Mouse (Mus musculus) urinary bladder, adult 2 months (tissue): ENCODE results near the gene Samd1. TPM values are rescaled to one million over a fixed set of nuclear protein-coding genes. Genes with fewer than 3 reads are reported as not detected.

Experiments
- DNase-seq: peaks from one replicate; pipeline ENCODE4 v3.0.0; 2022; ENCODE audit warnings: low spot score
- polyA plus RNA-seq: library from polyadenylated mRNA; depleted of rRNA; stranded (reverse); fragments of >200 nt; gene quantifications from 2 replicates; pipeline ENCODE4 v1.2.3, GENCODE M21; 2012

Gene Samd1
- polyA plus RNA-seq, 1 experiment: 36.0 TPM

DNA sequence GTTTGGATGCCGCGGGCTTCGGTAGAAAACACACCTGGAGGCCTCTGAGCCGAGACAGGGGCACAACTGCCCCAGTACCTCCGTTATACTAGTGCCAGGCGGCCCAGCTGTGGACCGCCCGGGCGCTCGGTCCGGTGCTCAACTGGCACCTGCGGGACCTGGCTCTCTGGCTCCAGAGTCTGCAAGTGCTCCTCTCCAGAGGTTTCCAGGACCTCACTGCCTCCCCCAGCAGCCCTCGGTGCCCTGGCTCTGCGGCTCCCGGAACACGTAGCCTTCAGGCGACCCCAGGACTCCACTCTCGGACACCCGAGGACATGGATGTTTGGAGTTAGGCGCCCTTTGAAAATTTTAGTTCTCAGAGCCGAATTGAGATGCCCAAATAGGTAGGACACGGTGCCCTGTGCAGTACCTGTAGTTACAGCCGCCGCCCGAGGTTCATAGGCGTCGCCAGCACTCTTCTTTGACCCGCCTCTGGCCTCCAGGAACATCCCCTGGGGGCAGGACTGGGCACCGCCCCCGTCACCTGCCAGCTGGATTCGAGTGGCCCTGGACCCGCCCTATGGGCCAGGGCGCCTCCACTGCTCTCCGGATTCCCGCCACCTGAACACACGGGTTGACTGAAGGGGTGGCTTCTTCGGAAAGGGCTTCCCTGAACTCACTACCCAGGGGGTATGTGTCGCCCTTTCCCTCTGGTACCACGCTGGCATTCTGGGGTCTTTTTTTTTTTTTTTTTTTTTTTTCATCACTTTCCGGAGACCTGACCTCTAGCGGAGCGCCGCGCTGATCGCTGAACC lies 14.4 kb downstream of the Samd1 start, which contains the start of gene 2210011C24Rik:
2210011C24Rik (minus strand) TSS at position 467 of the 794 bp plus-strand sequence.
- DNase-seq: no peak

DNA sequence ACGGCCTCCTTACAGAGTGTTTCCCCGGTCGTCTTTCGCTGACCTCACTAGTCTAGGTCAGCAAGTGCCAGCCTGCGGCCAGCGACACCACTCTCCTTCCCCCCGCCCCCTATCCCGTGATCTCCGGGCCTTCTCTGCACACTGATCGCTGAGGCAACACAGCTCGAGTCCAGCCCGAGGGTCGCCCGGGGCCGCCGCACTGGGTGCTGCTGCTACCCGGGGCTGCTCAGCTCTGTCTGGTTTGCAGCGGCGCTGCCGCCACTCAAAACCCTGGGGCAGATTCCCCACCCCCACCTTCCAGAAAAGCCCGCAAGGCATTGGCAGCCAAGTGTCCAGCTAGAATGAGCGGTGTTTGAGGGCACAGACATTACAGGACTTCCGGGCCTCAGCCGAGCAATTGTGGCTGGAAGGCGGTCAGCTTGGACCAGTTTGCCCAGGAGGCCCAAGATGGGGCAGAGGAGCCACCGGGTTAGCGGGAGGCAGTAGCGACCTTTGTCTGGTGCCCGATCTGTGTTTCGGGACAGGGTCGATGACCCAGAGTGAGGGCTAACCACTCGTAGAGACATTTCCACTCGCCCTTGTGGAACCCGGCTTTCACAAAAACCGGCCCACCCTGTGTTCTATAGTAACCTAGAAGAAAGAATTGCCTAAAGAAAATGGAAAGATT lies 15.2 kb downstream of the Samd1 start:
- DNase-seq: no peak

DNA sequence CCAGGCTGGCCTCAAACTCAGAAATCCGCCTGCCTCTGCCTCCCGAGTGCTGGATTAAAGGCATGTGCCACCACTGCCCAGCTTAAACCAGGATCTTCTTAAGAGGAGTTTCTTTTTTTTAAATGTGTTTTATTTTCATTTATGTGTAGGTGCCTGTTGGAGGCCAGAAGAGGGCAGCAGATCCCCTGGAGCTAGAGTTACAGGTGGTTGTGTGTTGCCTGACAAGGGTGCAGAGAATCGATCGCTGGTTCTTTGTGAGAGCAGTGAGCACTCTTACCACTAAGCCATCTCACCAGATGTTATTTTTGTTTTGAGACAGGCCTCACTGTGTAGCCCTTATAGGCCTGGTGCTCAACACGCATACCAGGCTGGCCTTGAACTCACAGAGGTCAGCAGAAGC lies 18.4 kb downstream of the Samd1 start:
- DNase-seq: no peak

DNA sequence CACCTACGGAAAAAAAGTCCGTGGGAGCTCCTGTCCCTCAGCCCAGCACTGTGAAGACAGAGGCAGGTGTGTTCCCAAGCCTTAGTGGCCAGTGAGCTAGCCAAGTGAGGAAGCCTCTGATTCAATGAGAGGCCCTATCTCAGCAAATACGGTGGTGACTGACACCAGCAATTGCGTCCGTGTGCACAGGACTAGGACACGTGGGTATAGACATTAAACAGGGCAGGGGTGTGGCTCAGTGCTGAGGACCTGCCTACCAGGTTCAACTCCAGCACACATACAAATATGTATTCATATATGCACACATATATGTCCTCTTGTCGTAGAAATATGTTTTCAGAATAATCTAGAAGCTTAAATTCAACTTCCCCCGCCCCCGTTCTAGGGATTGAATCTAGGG lies 22.3 kb downstream of the Samd1 start:
- no peak for DNase-seq

DNA sequence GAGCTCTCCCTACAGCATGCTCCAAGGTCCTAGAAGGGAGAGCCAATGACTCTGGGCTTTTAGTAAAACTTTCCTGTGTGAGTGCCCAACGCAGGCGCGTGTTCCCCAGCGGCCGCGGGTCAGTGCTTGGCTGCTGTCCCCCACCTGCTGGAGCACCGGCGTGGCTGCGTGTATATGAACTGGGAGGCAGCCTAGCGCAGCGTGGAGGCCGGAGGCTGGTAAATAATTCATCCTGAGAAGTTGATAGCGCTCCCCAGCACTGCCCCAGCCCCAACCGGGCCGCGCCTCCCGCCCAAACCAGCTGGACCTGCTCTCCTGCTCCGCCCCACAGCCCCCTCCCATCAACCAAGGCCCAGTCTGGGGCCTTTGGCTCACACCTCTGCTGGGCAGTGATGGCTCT lies 23.6 kb downstream of the Samd1 start, which contains the start of gene Palm3:
Palm3 (plus strand) TSS at position 376 of the 400 bp plus-strand sequence.
- DNase-seq: no peak

DNA sequence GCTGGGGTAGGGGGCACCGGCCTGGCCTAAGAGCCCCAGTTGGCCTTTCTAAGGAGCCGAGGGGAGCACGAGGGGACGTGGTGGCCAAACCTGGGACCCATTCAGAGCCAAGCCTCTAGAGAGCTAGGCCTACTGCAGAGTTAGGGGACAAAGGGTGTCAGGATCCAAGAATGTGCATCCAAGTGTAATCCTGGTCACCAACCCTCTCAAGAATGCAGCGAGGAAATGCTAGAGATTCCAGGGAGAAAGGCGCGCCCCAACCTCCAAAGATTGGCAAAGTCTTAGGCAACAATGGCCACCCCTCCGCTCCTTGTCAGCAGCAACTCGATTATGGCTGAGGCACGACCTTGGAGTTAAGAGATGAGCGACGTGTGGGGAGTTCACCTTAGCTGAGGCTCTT lies 24.1 kb downstream of the Samd1 start:
- DNase-seq: no peak

DNA sequence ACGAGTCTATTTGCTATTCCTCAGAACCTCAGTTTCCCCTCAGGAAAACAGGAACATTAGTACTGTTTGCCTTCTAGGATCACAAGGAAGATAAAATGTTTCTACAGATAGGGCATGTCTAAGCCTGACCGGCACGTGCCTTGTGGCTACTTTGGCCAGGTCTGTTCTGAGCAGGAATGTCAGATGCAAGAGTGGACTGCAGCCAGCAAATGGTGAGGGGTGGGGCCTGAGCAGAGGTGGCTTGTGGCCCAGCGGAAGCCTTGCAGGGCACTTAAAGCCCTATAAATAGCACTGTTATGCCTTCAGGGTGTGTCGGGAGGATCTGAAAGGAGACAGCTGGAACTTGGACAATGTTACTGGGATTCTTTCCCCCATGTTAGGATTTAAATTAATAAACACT lies 25.6 kb downstream of the Samd1 start:
- no peak for DNase-seq

DNA sequence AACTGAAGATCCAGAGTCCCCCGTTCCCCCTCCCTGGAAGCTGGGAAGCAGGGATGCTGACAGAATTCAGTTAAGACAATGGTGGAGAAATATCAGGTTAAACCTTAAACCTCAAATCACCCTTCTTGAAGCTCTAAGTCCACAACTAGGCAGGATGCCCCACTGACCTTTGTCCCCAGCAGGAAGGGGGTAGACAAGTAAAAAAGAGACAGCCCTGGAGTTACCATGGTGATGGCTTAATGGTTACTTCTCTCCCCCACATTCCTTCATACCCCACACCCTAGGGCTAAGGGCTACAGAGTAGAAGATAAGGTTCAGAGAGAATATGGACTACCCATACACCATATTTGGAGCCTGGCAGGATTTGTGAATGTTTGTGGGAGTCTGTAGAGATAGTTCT lies 26.2 kb downstream of the Samd1 start:
- no peak for DNase-seq

DNA sequence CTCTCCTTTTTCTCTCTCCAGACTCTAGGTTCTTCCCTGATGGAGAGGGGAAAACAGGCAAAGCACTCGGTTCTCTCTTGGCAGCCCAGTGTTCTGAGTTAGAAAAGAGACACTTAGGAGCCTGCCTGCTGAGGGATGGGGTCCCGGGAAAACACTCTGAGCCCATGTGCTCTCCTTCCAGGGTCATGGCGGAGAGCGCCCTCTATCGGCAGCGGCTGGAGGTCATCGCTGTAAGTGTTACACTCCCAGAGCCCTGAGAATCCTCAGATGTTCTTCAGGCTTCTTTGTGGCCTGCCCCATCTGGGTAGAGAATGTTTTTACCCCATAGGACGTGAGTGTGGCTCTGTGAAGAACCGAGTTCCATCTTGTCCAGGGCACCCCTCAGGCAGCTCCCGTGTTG lies 26.7 kb downstream of the Samd1 start:
- no peak for DNase-seq

DNA sequence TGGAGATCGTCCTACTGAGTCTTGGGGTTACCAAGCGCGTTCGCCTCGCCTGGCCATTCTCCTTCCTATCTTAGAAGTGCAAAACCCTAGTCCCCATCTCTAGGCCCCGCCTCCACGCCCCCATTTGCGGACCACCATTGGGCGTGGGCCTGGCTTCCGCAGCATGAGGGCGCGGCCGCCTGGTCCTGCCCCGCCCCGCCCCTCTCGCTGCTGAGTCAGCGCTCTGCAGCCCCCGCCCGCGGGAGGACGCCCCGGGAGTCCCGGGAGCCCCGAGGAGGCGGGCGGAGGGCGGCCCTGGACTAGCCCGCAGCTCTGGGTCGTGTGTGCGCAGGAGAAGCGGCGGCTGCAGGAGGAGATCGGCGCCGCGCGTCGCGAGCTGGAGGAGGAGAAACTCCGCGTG lies 28.4 kb downstream of the Samd1 start:
- no peak for DNase-seq

DNA sequence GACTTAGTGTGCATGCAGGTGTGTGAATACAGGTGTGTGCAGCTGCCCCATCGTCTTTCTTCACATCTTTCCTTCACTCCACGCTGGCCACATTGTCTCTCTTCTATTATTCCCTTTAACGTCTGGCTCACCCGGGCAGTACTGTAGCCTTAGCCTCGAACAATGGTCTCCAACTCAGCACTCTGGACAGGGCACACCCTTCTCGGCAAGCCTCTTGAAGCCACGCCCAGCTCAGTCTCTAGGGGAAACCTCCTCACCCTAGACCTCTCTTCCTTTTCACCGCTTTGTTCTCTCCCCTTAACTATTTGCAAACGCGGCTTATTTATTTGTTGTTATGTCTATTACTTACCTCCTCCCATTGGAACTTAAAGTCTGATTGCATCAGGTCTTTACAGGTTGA lies 30.0 kb downstream of the Samd1 start:
- DNase-seq: no peak

DNA sequence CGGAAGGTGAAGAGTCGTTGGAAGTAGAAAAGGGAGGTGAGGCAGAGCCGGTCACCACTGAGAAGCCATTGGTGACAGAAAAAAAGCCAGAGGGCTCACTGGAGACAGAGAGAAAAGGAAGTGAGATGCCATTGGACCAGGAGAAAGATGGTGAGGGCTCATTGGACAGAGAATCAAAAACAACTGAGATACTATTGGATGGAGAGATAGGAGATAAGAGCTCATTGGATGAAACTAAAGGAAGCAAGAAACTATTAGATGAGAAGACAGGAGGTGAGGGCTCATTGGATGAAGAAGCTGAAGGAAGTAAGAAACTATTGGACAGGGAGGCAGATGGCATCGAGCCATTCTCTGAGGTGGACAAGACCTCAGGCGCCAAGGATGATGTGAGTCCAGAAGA lies 31.8 kb downstream of the Samd1 start:
- DNase-seq: no peak

DNA sequence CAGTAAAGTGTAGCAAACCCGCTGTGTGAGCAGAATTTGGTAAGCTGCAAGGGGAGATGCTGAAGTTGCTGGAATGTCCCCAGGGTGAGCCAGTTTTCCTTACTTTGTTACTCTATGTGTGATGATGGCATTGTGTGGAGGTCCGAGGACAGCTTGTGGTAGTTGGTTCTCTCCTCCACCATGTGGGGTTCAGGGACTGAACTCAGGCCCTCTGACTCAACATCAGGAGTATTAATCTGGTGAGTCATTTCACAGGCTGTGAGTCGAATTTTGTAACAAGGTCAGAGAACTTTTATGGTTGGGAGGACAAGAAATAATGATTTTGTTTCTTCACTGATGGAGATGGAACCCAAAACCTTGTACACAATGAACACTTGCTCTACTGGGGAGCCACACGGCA lies 35.3 kb downstream of the Samd1 start:
- no peak for DNase-seq

DNA sequence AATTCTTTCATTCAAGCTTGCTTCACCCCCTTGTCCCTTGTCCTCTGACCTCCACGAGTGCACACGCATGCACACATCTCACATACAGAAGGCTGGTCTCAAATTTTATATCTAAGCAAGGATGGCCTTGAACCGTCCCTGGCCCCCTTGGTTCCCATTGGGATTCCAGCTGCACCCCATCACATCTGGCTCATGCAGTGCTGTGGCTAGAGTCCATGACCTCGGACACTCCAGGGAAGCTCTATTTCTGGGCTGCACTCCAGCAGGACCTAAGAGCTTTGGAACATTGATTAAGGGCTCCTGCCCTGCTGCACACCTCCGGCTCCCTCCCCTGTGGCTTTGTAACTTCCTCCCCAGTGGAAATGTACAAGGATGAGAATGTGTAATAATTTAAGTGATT lies 40.5 kb downstream of the Samd1 start:
- DNase-seq: no peak

DNA sequence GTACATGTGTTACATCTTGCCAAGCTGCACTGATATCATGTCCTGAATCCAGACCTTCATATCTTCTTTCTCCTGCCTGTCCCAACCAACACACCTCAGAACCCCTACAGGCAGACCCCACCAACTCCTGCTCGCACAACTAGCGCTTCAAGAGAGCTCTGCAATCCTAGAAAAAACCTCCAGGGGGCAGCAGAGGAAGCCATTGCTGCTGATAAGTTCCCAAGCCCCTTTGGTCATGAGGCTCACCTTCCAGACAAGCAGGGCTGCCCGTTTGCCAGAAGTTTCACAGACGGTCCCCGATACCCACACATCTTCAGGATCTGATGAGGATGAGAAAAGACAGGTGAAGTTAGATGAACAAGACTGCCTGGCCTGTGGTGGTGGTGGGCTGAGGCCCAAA lies 41.6 kb downstream of the Samd1 start:
- DNase-seq: no peak

DNA sequence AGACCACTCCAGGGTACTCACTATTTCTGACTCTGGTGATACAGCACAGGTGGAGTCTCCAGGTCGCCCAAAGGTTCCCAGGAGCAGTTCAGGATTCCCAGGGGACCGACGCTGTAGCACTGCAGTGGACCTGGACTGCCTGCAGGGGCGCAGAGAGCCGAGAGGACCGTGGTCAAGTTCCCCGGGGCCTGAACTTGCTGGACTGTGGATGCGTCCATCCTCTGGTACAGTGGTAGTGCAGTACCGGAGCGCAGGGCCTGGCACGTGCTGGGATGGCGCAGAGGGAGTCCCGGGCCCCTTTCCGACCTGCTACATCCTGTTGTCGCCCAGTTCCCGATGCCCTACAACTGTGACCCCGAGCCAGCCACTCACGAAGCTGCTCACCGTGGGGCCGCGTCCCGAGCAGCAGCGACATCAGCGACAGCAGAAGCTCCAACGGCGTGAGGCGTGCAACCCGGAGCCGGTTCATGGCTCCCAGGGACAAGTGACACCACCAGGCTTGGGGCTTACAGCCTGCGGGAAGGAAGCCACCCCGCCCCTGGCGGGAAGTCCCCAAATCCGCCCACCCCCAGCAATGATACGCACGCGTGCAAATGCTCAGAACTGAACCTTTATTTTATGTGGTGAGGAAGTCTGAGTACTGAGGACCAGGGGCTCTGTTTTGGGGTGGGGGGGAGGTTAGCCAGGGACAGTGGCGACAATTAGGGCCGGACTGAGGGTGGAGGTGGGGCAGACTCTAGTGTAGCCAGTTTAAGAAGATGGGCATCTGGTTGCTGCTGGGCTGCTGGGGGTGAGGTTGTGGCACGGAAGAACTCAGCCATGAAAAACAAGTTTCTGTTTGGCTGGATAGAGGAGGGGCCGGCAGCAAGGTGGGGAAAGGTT lies 44.8 kb downstream of the Samd1 start, which contains the start of gene Il27ra:
Il27ra (minus strand) TSS at position 524 of the 882 bp plus-strand sequence.
- no peak for DNase-seq

DNA sequence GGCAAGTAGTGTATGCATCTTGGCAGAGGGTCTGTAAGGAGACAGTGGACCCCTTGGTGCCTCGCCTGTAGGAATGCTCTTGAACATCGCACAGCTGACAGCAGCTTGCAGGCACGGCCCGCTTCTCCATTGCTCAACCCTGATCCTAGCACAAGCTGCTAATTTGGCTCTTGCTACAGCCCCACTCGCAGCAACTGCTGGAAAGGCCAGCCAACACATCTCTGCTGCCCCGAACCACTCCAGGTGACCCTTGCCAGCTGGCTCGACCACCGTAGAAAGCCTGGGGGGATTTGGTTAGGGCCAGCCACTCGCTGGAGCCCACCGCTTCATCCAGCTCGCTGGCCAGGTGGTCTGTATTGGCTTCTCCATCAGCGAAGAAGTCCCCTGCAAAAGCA lies 45.5 kb downstream of the Samd1 start:
- no peak for DNase-seq

DNA sequence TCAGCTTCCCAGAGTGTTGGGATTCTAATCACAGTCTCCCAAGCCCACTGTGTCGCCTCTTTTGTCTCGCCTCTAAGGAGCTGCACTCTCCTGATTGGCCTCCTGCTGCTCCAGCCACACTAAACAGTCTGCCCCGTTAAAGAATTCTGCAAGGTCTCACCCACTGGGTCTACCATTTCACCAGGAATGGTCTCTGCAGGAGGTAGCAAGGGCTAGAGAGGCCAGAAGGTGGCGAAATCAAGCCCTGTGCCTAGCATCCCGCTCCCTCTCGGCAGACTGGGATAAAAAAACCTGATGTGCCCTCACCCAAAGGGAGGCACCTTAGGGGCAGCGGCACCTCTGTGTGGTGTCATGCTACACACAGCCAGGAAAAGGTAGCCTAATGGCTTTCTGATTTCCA lies 46.6 kb downstream of the Samd1 start:
- DNase-seq: no peak

DNA sequence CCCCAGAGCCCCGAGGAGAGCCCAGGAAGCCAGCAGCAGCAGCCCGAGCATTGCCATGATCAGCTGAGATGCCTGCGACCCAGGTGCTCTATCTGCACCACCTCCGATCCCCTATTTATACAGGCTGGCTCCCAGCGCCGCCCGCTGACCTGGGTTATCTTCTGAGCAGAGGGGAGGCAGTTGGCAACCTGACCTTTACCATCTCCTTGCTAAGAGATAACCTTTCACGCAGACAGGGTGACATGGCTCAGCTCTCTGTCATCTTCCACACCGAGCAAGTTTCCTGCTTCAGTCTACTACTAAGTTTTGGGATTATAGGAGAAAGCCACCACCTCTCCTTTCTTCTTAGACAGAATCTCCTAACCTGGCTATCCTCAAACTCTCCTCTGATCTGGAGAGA lies 47.4 kb downstream of the Samd1 start, which contains the start of gene Rln3:
Rln3 (minus strand) TSS at position 101 of the 400 bp plus-strand sequence.
- no peak for DNase-seq

DNA sequence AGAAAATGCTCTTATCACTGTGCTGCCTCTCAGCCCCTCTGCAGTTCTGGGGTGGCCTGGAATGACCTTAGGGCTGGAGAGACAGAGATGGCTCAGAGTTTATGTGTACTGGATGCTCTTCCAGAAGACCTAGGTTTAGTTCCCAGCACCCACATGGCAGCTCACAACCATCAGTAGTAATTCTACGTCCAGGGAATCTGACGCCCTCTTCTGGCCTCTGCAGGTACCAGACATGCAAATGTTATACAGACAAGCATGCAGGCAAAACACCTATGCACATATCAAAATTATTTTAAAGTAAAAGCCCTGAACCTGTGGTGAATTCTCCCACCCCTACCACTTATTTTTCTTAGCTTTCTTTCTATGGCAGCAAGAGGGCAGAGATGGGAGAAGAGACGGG lies 49.0 kb downstream of the Samd1 start:
- DNase-seq: no peak

DNA sequence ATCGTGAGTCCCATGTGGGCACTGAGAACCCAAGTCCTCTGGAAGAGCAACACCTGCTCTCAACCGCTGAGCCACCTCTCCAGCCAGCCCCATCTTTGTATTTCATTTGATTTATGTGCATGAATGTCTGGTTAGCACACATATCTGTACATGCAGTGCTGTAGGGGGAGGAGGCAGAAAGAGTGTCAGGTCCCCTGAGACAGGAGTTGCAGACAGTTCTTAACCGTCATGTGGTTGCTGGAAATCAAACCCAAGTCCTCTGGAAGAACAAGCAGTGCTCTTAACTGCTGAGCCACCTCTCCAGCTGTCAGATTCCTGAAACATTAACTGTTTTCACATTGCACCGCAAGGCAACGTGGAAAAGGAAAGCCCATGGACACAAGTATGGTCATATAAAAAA lies 50.7 kb downstream of the Samd1 start:
- DNase-seq: no peak
